Mouse (Mus musculus): ENCODE results near the gene Gm37240. TPM values are rescaled to one million over a fixed set of nuclear protein-coding genes. Genes with fewer than 3 reads are reported as not detected.

The Gm37240 gene
- polyA plus RNA-seq, 1 experiment: 1.9 TPM

DNA sequence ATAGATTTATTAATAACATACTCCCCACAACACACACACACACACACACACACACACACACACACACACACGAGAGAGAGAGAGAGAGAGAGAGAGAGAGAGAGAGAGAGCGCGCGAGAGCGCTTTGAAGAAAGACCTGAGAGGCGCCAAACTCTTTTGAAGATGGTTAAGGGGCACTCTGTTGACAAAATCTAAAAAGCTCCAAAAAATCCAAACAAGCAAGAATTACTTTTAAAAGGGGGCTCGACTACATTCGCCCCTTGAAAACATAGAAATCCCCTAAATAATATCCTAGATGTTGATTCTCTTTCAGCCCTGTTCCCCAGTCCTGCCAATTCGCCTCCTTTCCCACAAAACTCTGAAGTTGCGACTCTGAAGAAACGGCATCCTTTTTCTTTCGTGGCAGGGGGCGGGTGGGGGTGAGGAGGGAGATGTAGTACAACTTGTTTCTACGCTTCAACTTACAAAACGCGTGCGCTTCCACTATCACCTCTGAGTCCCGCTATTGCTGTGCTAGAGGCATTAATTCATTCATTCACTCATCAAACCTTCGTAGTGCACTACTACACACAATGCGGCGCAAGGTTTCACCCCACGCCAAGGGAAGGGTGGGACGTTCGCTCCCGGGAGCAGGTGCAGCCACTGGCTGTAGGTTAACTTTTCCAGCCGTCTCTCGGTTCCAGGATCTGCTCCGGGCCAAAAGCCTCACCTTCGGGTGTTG, 1073.7 kb downstream of the Gm37240 start:
- no peak for TF ChIP-seq POLR2A (IDR thresholded peaks at IDR 0.05; ENCODE audit: low read depth, low read length)
- TF ChIP-seq CTCF (IDR thresholded peaks at IDR 0.05; ENCODE audit: borderline replicate concordance, insufficient read depth, low read length): no peak
- Histone ChIP-seq H3K4me3 (ENCODE audit: insufficient read depth, low read length) (peak overlapping the region; percentile 79), H3K4me1 (ENCODE audit: control insufficient read depth, insufficient read depth, low read length) (peaks cover 4% of the 10 kb centered on the region; the same call in 1 of the 2 replicates), H3K27ac (ENCODE audit: insufficient read depth, low read length) (no peak overlapping the region)

- H3K27ac ChIP-seq (ENCODE audit: insufficient read depth, low read length): no peak overlapping the region
- no peak for TF ChIP-seq POLR2A (IDR thresholded peaks at IDR 0.05; ENCODE audit: low read depth, low read length)
- no peak for TF ChIP-seq CTCF (IDR thresholded peaks at IDR 0.05; ENCODE audit: borderline replicate concordance, insufficient read depth, low read length)
- peaks cover 4% of the 10 kb centered on the region; the same call in 1 of the 2 replicates for H3K4me1 ChIP-seq (ENCODE audit: control insufficient read depth, insufficient read depth, low read length)
- H3K4me3 ChIP-seq (ENCODE audit: insufficient read depth, low read length): no peak overlapping the region
Observed at GRCm38 (mm10) chr3:84810803-84811202, 1076.5 kb downstream of the Gm37240 start.

GRCm38 (mm10) chr3:84808906-84809305, 1078.4 kb downstream of the Gm37240 start:
- H3K4me3 ChIP-seq (ENCODE audit: insufficient read depth, low read length): no peak overlapping the region
- H3K4me1 ChIP-seq (ENCODE audit: control insufficient read depth, insufficient read depth, low read length): peaks cover 4% of the 10 kb centered on the region; the same call in 1 of the 2 replicates
- TF ChIP-seq CTCF (IDR thresholded peaks at IDR 0.05; ENCODE audit: borderline replicate concordance, insufficient read depth, low read length) (no peak), POLR2A (IDR thresholded peaks at IDR 0.05; ENCODE audit: low read depth, low read length) (no peak)
- no peak overlapping the region for H3K27ac ChIP-seq (ENCODE audit: insufficient read depth, low read length)

- TF ChIP-seq CTCF (IDR thresholded peaks at IDR 0.05; ENCODE audit: borderline replicate concordance, insufficient read depth, low read length) (no peak), POLR2A (IDR thresholded peaks at IDR 0.05; ENCODE audit: low read depth, low read length) (no peak)
- Histone ChIP-seq H3K4me1 (ENCODE audit: control insufficient read depth, insufficient read depth, low read length) (0 out of 2 replicates have a peak, but pooled peaks cover under 1% of the 10 kb centered on the region), H3K27ac (ENCODE audit: insufficient read depth, low read length) (no peak overlapping the region), H3K4me3 (ENCODE audit: insufficient read depth, low read length) (no peak overlapping the region)
Observed at GRCm38 (mm10) chr3:84807826-84808225, 1079.5 kb downstream of the Gm37240 start.

- Histone ChIP-seq H3K4me1 (ENCODE audit: control insufficient read depth, insufficient read depth, low read length) (no peaks in the 10 kb centered on the region), H3K4me3 (ENCODE audit: insufficient read depth, low read length) (no peak overlapping the region), H3K27ac (ENCODE audit: insufficient read depth, low read length) (no peak overlapping the region)
- no peak for TF ChIP-seq POLR2A (IDR thresholded peaks at IDR 0.05; ENCODE audit: low read depth, low read length)
- TF ChIP-seq CTCF (IDR thresholded peaks at IDR 0.05; ENCODE audit: borderline replicate concordance, insufficient read depth, low read length): no peak
Observed at GRCm38 (mm10) chr3:84806206-84806605, 1081.1 kb downstream of the Gm37240 start.

GRCm38 (mm10) chr3:84804036-84804435, 1083.3 kb downstream of the Gm37240 start:
- H3K4me1 ChIP-seq (ENCODE audit: control insufficient read depth, insufficient read depth, low read length): no peaks in the 10 kb centered on the region
- H3K4me3 ChIP-seq (ENCODE audit: insufficient read depth, low read length): no peak overlapping the region
- no peak for TF ChIP-seq CTCF (IDR thresholded peaks at IDR 0.05; ENCODE audit: borderline replicate concordance, insufficient read depth, low read length)
- no peak for TF ChIP-seq POLR2A (IDR thresholded peaks at IDR 0.05; ENCODE audit: low read depth, low read length)
- no peak overlapping the region for H3K27ac ChIP-seq (ENCODE audit: insufficient read depth, low read length)

DNA sequence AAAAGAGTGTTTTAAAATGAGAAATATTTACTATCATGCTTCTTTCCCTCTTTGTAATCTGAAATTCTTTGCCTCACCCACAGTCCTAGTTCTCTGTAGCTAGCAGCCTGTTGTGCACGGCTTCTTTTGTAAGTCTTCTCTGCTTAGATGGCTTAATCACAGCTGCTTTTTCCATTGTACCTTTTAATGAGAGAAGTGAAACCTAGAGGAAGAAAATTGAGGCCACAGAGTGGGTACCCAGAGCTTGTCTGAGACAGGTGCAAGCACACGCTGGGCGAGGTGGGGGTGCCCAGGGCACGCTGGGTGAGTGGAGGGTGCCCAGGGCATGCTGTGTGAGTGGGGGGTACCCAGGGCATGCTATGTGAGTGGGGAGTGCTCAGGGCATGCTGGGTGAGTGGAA, 1099.4 kb downstream of the Gm37240 start:
- H3K27ac ChIP-seq (ENCODE audit: insufficient read depth, low read length): no peak overlapping the region
- no peaks in the 10 kb centered on the region for H3K4me1 ChIP-seq (ENCODE audit: control insufficient read depth, insufficient read depth, low read length)
- no peak overlapping the region for H3K4me3 ChIP-seq (ENCODE audit: insufficient read depth, low read length)
- no peak for TF ChIP-seq CTCF (IDR thresholded peaks at IDR 0.05; ENCODE audit: borderline replicate concordance, insufficient read depth, low read length)
- TF ChIP-seq POLR2A (IDR thresholded peaks at IDR 0.05; ENCODE audit: low read depth, low read length): no peak

DNA sequence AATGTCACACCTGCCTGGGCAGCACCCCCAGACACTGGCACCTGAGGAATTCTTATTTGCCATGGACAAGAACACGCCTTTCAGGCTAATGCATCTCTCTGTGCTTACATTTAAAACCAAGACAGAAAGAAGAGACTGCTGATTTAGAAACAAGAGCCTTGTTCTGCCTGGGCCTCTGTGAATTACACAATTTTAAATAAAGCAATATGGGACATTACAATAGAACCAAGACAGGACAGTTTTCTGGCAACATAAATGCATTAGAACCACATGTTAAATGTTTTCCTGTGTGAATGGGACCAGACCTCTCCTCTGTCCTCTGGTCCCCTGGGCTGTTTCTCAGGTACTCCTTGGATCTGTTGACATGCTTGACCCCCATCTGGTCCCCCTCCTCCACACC, 1111.2 kb downstream of the Gm37240 start:
- Histone ChIP-seq H3K4me3 (ENCODE audit: insufficient read depth, low read length) (no peak overlapping the region), H3K4me1 (ENCODE audit: control insufficient read depth, insufficient read depth, low read length) (no peaks in the 10 kb centered on the region), H3K27ac (ENCODE audit: insufficient read depth, low read length) (no peak overlapping the region)
- no peak for TF ChIP-seq POLR2A (IDR thresholded peaks at IDR 0.05; ENCODE audit: low read depth, low read length)
- TF ChIP-seq CTCF (IDR thresholded peaks at IDR 0.05; ENCODE audit: borderline replicate concordance, insufficient read depth, low read length): no peak

- TF ChIP-seq POLR2A (IDR thresholded peaks at IDR 0.05; ENCODE audit: low read depth, low read length) (no peak), CTCF (IDR thresholded peaks at IDR 0.05; ENCODE audit: borderline replicate concordance, insufficient read depth, low read length) (no peak)
- H3K4me1 ChIP-seq (ENCODE audit: control insufficient read depth, insufficient read depth, low read length): no peaks in the 10 kb centered on the region
- H3K4me3 ChIP-seq (ENCODE audit: insufficient read depth, low read length): no peak overlapping the region
- no peak overlapping the region for H3K27ac ChIP-seq (ENCODE audit: insufficient read depth, low read length)
Observed at GRCm38 (mm10) chr3:84775577-84775976, 1111.7 kb downstream of the Gm37240 start.

DNA sequence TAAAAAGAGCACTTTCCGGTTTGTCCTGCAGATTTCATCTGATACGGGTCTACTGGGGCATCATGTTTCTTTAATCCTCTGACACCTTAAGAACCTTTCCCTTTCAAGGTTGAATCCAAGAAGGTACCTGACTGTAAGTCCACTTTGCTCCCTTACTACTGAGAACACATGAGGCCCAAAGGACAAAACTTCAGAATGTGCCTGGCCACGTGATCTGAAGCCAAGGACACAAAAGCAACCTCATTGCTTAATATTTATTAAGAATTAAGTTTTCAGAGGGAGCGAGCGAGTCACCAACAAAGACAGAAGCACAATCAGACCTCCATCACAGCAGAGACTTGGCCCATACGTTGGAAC, 1112.3 kb downstream of the Gm37240 start:
- no peak overlapping the region for H3K27ac ChIP-seq (ENCODE audit: insufficient read depth, low read length)
- TF ChIP-seq POLR2A (IDR thresholded peaks at IDR 0.05; ENCODE audit: low read depth, low read length) (no peak), CTCF (IDR thresholded peaks at IDR 0.05; ENCODE audit: borderline replicate concordance, insufficient read depth, low read length) (no peak)
- no peak overlapping the region for H3K4me3 ChIP-seq (ENCODE audit: insufficient read depth, low read length)
- no peaks in the 10 kb centered on the region for H3K4me1 ChIP-seq (ENCODE audit: control insufficient read depth, insufficient read depth, low read length)
